Mouse (Mus musculus) ES-E14 (cell line): ENCODE results near the gene Adgrf5. TPM values are rescaled to one million over a fixed set of nuclear protein-coding genes. Genes with fewer than 3 reads are reported as not detected.

Experiments used
- DNase-seq: peaks from one replicate; pipeline ENCODE4 v3.0.0-alpha.2; 2013; ENCODE audit warnings: low read depth, low spot score
- H3K27ac ChIP-seq: 2 replicates; pipeline ENCODE4 v1.5.1; 2012; ENCODE audit warnings: low read depth, mild to moderate bottlenecking, low read length, moderate library complexity, mixed read lengths; ENCODE audit not compliant: poor library complexity, insufficient read depth, severe bottlenecking
- H3K36me3 ChIP-seq: 2 replicates; pipeline ENCODE4 v1.6.1; 2012; ENCODE audit warnings: mild to moderate bottlenecking, low read length, moderate library complexity, mixed read lengths; ENCODE audit not compliant: control insufficient read depth, poor library complexity, insufficient read depth, severe bottlenecking
- H3K4me1 ChIP-seq, 2 experiments: fragments of 150-350 bp in 1 of 2; sonication (generic) in 1 of 2; 2 replicates each; pipeline ENCODE4 v1.6.1; 2012; ENCODE audit warnings: low read length in 2 of 2, mild to moderate bottlenecking in 1 of 2, mixed read lengths in 1 of 2; ENCODE audit not compliant: control insufficient read depth in 2 of 2, insufficient read depth in 2 of 2, poor library complexity in 1 of 2
- H3K4me3 ChIP-seq, 2 experiments: fragments of 150-350 bp in 1 of 2; sonication (generic) in 1 of 2; 2 replicates each; pipeline ENCODE4 v1.5.1; 2012; ENCODE audit warnings: low read length in 2 of 2, low read depth in 1 of 2, mild to moderate bottlenecking in 1 of 2, mixed read lengths in 1 of 2; ENCODE audit not compliant: insufficient read depth in 1 of 2, poor library complexity in 1 of 2, severe bottlenecking in 1 of 2
- H3K9ac ChIP-seq: 2 replicates; pipeline ENCODE4 v1.6.1; 2012; ENCODE audit warnings: low read depth, mild to moderate bottlenecking, low read length, mixed read lengths; ENCODE audit not compliant: poor library complexity, insufficient read depth, severe bottlenecking
- H3K9me3 ChIP-seq: fragments of 150-350 bp; sonication (generic); 2 replicates; pipeline ENCODE4 v1.6.1; 2012; ENCODE audit warnings: low read depth, mild to moderate bottlenecking, low read length; ENCODE audit not compliant: control insufficient read depth, insufficient read depth
- CHD2 ChIP-seq: IDR thresholded peaks from 2 replicates; pipeline ENCODE4 v1.6.1; 2014; ENCODE audit warnings: mild to moderate bottlenecking, low read depth, low read length, inconsistent platforms
- HCFC1 ChIP-seq: IDR thresholded peaks from 2 replicates; pipeline ENCODE4 v1.6.1; 2012; ENCODE audit warnings: low read length, inconsistent platforms, borderline replicate concordance; ENCODE audit not compliant: insufficient read depth
- MAFK ChIP-seq: IDR thresholded peaks from 2 replicates; pipeline ENCODE4 v1.6.1; 2014; ENCODE audit warnings: mild to moderate bottlenecking, low read depth, low read length, inconsistent platforms; ENCODE audit not compliant: insufficient read depth
- ZC3H11A ChIP-seq: IDR thresholded peaks from 2 replicates; pipeline ENCODE4 v1.6.1; 2012; ENCODE audit warnings: low read depth, mild to moderate bottlenecking, inconsistent platforms, low read length, borderline replicate concordance
- ZNF384 ChIP-seq: IDR thresholded peaks from 2 replicates; pipeline ENCODE4 v1.6.1; 2012; ENCODE audit warnings: low read depth, low read length, inconsistent platforms
- in situ Hi-C, 2 experiments: fragments of 600-800 bp; cut with MboI; formaldehyde crosslinking; loops; one replicate each; pipeline ENCODE4 v1.15.1; 2025; ENCODE audit warnings: low sequenced_read_pairs in 2 of 2, inconsistent platforms in 1 of 2; ENCODE audit not compliant: unreplicated experiment in 2 of 2
- total RNA-seq: library from RNA; depleted of rRNA; stranded (reverse); fragments of 300-350 nt; gene quantifications from 2 replicates; pipeline ENCODE4 v1.2.3, GENCODE M21; 2012; rRNA removed

Gene Adgrf5
- total RNA-seq, 1 experiment = 5.5 TPM

GRCm38 (mm10) chr17:43502592-43502991, 142.3 kb downstream of the Adgrf5 start, which contains the start of gene Mep1a:
Gene Mep1a, minus strand, starts transcription at chr17:43502812.
- in situ Hi-C loops = no loop called here
- no peaks in the 10 kb centered on the region for H3K4me1 ChIP-seq
- TF ChIP-seq ZC3H11A (no peak), ZNF384 (no peak)

GRCm38 (mm10) chr17:43503861-43504593, 143.8 kb downstream of the Adgrf5 start:
- in situ Hi-C loops = no loop called here

More at GRCm38 (mm10) chr17:43502592-43502991, 142.3 kb downstream of the Adgrf5 start, which contains the start of gene Mep1a:
- Histone ChIP-seq H3K9ac (no peak within 1 kb of the TSS), H3K9me3 (no peaks in the 10 kb centered on the region), H3K36me3 (no peaks in the 10 kb centered on the region), H3K27ac (no peak within 1 kb of the TSS), H3K4me3 (no peak within 1 kb of the TSS)
- DNase-seq = no peak

GRCm38 (mm10) chr17:43504594-43504934, 144.3 kb downstream of the Adgrf5 start:
- Histone ChIP-seq H3K36me3 (no peaks in the 10 kb centered on the region), H3K9ac (no peak overlapping the region), H3K4me3 (no peak overlapping the region), H3K9me3 (no peaks in the 10 kb centered on the region), H3K27ac (no peak overlapping the region), H3K4me1 (no peaks in the 10 kb centered on the region)
- DNase-seq = no peak
- in situ Hi-C loops = no loop called here
- no peak for TF ChIP-seq ZNF384
- TF ChIP-seq CHD2 = no peak
- no peak for TF ChIP-seq HCFC1
- TF ChIP-seq MAFK = no peak
- no peak for TF ChIP-seq ZC3H11A

More at GRCm38 (mm10) chr17:43503861-43504593, 143.8 kb downstream of the Adgrf5 start:
- DNase-seq = no peak
- no peak overlapping the region for H3K4me3 ChIP-seq
- no peaks in the 10 kb centered on the region for H3K4me1 ChIP-seq
- H3K36me3 ChIP-seq = no peaks in the 10 kb centered on the region
- no peak overlapping the region for H3K9ac ChIP-seq
- TF ChIP-seq ZNF384 = no peak
- no peak for TF ChIP-seq CHD2
- no peak for TF ChIP-seq MAFK
- TF ChIP-seq HCFC1 = no peak
- no peak for TF ChIP-seq ZC3H11A
- H3K27ac ChIP-seq = no peak overlapping the region
- no peaks in the 10 kb centered on the region for H3K9me3 ChIP-seq

Other genes with a start within 250 kb of the Adgrf5 start
- not detected in 2 replicates for gene Adgrf1, start 90.1 kb upstream of the Adgrf5 start, total RNA-seq
- not detected in 2 replicates for gene Mep1a, start 142.4 kb downstream of the Adgrf5 start, total RNA-seq
- not detected in 2 replicates for gene Ankrd66, start 183.2 kb downstream of the Adgrf5 start, total RNA-seq
- gene Pla2g7, start 207.6 kb downstream of the Adgrf5 start, total RNA-seq = 4.2 and 5.7 TPM in 2 replicates